Mouse (Mus musculus) naive thymus-derived CD4-positive, alpha-beta T cell, adult 2 months (primary cell): ENCODE data around the gene Cep104.
A peak's percentile ranks its signal among the peaks of the same experiment; 100 is the strongest.

Experiments
- DNase-seq: peaks from one replicate; pipeline ENCODE4 v3.0.0-alpha.2; 2011; ENCODE audit warnings: low read depth

Gene Cep104

DNA sequence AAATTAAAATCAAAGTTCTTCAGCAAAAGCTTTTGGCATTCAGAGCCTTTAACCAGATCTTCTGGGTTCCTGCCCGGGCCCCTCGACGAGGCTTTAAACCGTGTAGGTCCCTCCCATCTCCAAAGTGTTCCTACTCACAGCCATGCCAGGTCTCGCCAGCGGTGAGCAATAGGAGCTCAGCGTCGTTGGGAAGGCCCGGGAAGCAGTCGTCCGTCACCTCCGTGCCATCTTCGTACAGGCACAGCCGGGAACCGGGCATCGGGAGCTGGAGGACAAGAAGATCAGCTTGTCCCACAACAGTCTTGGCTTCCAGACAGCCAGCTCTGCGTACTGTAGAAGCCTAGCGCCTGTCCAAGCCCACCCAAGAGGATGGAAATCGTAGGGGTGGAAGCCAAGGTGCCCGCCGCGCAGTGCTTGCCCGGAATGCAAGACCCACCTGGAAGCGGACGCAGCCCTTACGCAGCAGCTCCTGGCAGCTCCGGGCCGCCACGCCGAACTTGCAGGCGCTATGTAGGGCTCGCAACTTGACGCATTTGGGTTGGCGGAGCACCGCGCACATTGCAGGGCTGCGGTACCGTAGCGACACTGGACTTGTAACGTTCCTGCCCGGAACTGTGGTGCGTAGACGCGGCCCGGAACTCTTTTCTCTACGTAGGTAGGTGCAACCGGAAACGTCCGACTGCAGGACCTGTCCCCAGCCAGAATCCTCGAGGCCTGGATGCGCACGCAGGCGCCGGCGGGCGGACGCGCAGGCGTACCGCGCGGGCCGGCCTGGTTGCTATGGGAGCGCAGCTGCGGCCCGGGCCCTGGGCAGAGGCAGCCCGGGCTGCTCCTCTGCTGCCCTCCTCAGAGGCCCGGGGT is at the start of gene Cep104, which contains the start of gene Dffb:
Gene Cep104, plus strand, starts transcription at position 764 of the 861 bp plus-strand sequence.
Gene Dffb, minus strand, starts transcription at position 696 of the 861 bp plus-strand sequence.
- DNase-seq = peak; percentile 92

DNA sequence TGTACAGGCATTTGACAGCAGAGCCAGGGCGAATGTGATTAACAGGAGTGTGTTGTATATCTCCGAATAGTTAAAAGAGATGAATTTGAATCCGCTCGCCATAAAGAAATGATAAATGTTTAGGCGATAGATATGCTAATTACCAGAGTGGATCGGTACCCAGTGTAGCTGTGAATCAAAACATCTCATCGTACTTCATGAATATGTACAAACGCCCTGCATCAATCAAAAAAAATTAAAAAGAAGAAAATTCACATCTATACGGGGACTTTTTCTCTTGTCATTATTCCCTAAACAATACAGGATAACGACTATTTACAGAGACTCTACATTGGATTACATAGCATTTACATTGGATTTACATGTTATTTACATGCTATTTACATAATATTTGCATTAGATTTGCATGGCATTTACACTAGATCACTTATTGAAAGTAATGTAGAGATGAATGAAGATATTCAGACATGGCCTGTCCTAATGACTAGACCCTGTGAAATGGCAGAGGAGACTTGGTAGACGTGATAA is 46.2 kb upstream of the Cep104 start:
- no peak for DNase-seq

DNA sequence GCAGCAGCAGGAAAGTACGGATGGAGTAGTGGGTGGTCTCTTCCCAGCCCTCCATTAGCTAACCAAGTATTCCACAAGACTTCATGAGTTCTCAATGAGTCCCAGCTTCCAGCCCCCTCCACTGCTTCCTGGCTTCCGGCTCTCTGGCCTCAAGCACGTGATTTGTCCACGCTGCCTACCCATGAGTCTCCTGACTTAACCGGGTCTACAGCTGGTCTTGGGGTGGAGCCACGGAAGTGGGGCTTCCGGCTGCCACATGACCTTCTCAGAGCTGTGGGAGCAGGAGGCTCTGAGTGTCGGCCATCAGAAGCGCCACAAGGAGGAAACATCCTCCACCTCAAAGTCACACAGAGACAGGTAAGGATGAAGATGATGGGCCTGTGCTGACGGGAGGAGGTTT is 45.6 kb upstream of the Cep104 start:
- DNase-seq = no peak

DNA sequence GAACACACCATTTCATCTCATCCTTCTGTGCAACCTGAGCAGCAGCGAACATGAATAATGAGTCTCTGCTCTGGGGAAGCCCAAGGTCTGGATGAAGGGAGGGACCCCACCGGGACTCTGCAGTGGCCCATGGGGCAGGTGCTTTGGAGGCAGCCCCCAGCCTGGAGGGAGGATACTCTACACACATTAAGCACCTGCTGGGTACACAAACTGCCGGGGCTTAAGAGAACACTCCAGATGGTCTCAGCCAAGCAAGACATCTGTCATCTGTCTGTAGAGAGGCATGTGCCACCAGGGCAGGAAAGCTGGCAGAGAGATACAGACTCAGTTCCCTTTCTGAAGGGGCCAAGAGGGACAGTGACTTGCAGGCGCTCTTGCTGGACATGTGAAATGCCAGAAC is 45.1 kb upstream of the Cep104 start:
- DNase-seq = no peak

DNA sequence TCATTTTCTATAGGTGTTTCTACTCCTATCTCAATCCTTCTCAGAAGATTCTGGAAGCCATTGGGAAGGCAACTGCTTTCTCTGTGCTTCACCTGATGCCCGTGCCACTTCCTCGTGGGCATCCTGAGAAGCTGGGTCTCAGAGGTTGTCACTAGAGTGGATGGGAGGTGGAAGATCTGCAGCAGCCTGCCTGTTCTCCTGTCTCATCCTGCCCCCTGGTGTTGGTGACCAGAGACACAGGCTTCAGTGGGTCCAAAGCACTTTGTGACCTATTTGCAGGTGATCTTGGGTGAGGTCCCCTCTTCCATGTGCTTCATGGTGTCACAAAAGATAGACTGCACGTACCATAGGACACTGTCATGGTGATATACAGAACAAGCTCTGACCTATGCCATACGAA is 31.8 kb upstream of the Cep104 start:
- no peak for DNase-seq

DNA sequence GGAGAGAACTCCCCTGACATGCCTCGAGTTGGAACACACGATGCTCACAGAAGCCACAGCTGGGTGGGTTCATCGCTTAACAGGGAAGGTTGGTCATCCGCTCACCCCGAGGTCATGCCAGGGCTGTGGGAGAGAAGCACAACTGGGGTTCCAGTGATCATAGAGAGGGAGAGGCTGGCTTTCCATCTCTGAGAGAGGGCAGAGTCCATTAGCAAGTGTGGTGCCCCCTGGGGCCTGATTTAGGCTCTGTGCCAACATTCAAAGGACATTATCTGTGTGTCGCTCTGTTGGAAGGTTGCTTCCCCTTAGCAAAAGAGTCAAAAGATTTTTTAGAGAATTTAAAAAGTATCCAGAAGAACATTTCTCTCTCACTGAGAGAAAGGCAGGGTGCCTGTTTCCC is 30.7 kb upstream of the Cep104 start:
- no peak for DNase-seq

DNA sequence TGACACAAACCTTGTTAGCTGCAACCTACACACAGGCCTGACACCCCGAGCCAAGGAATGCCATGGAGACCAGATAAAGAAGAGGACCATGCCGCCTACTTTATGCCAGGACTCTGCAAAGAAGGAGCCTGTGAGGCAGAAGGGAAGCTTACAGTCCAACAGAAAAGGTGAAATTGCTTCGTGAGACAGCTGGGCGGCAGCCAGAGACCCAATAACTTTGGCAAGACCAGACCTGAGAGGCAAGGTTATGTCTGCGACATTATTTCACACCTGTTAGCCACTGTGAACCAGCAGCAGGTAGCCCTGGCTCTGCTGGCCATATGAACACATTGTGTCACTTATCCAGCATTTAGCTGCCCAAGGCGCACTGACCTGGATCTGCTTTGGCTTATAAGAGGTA is 29.3 kb upstream of the Cep104 start:
- DNase-seq = no peak

DNA sequence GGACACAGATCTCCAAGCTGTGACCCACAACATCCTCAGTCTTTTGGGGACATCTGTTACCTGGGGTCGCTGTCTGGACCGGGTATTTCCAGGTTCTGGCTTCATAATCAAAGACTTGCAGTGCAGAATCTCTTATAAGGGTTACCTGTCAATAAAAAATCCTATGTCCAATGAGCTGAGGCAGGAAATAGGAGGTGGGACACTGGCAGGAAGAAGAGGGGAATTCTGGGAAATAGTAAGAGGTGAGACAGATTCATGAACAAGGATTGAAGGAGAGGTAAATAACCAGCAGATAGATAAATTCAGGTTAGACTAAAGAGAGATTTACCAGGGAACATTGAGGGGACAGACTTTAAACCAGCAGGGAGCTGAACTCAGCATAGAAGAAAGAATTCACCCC is 24.6 kb upstream of the Cep104 start:
- no peak for DNase-seq

DNA sequence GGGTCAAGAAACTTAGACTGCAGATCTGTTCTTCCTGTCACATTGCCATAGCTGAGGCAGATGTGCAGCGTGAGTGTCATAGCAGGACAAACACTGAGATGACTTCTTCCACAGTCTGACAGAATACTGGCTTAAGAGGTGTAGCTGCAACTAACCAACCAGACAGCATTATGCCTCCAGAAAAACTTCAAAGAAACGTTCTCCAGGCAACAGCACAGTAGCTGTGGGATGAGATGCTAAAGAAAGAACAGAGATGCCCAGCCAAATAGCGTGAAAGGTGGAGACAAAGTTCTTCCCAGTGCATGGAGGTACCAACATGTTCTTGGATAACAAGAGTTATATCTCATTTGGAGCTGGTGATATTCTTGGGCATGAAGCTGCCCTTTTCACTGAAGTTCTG is 23.8 kb upstream of the Cep104 start:
- no peak for DNase-seq

DNA sequence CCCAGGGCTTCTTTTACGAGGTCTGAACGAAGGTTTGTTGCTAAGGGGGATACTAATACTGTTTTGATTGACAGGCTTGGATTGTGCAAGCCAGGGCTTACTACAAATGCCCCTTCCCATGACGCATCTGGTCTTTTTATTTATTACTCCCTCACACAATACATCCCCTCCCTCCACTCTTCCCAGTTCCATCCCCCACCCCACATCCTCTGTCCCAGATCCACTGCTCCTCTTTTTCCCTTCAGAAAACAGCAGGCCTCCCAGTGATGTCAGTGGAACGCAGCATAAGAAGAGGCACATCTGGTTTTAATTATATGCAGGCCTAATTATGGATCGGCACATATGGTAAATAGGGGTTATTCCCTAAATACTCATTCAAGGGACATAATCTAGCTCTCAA is 23.3 kb upstream of the Cep104 start:
- DNase-seq = no peak

DNA sequence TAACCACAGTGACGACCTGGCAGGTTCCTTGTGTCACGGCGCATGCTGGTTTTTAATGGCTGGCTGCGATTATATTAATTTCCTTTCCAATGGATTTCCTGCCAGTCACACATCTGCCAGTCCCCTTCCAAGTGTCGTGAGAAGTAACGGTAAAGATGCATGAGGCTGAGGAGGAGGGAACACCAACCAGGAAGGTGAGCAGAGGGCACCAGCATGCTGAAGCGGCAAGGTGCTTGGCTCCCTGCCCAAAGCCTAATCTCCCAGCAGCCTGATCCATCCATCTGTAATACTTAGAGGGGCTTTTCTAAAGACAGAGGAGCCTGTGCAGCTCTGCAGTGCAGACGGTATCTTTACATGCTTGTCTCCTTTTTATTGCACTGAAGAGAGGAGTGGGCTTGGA is 19.3 kb upstream of the Cep104 start:
- no peak for DNase-seq

DNA sequence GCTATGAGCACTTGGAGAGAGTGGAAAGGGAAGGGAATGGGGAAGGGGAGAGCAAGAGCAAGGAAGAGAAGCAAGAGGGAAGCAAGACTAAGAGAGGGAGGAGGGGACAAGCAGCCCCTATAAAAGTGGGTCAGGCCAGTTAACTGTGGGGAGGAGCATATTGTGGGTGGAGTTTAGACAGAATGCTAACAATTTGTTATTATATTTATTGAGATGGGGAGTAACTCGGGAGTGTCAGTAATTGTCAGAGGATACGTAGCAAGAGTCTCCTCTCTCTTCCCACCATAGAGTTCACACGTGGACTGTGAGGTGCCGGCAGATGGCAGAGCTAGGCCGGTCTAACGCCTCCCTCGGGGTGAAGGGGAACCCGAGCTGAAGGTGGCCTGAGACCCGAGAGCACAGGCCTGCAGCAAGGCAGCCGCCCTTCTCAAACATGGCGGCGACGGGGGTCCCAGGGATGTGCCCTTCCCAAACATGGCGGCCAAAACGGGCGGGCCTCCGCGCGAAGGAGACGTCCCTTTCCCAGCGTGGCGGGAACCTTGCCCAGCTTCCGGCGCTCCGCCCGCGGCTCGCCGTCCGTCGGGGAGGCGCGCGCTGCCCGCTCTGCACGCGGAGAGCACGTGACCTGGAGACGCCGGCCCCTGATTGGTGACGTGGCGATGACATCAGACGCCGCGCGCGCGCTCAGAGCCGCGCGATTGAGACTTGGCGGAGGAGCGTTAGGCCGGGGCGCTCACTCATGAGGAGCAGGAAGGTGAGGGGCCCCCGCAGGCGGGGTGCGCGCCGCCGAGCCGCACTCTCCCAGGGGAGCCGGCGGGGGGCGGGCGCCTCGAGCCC is 18.2 kb upstream of the Cep104 start, which contains the start of gene A430005L14Rik:
Gene A430005L14Rik, plus strand, starts transcription at position 669 of the 837 bp plus-strand sequence.
- peak; percentile 96 for DNase-seq

DNA sequence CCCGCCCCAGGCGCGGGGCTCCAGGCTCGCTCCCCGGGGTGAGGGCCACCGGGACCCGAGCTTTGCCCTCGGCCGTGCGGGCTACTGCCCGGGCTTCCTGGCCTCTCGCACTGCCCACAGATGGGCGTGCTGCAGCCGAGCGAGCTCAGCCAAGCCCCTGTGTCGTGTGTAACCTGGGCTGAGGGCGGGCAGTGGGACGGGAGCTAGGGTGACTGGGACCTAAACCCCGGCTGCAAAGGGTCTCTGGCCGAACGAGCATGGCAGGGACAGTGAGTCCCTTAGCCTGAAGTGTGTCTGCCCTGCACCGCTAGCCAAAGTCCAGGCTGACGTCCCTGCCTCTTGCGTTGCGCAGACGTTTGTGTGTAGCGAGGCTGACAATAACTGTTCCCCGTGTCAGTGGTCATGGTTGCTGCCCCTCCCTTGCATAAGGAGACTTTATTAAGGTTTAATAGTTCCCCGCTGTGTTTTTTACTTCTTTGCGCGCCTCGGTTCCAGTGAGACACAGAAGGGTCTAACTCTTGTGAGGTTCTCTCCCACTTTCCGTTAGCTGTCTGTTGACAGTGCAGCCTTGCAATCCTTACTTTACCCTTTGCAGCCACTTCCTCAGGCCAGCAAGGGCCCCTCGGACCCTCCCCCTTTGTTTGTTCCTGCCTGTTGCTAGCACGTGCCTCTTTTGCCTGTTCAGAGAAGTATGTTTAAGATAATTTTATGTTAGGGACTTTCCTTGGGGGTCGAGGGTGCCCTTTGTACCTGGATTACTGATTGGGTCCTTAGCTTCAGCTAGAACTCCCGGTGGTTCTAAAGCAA is 17.3 kb upstream of the Cep104 start:
- no peak for DNase-seq

DNA sequence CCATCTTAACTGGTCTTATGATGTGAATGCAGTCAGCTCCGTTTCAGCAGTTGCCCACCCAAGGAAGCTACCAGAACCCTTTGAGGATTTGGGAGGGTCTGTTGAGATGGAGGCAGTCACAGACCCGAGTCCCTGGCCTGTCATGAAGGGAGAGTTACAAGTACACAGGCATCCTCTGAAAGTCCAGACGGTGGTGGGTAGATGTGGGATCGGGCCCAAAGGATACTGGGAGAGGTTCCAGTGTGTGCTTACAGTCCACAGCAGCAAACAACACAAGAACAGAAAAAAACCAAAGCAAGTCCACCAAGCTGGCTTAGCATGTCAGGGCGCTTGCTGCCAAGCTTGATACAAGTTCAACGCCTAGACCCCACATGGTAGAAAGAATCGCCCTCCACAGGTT is 12.4 kb upstream of the Cep104 start:
- DNase-seq = no peak

DNA sequence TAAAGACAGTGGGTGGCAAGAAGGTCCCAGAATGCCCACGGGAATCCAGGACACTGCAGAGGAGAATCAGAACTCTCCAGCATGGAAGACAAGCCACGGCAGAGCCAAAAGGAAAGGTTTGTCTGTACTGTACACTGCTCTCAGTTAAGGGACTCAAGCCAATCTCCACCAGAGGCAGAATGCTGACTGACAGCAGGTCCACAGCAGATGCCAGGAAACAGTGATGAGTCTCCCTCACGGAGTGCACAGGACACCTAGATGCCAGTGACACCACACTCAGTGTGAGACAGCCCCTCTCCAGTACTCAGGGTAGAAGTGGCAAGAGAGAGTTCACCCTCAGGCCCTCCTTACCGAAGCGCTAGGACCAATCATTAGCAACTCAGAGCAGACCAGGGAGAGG is 8.3 kb upstream of the Cep104 start:
- no peak for DNase-seq

DNA sequence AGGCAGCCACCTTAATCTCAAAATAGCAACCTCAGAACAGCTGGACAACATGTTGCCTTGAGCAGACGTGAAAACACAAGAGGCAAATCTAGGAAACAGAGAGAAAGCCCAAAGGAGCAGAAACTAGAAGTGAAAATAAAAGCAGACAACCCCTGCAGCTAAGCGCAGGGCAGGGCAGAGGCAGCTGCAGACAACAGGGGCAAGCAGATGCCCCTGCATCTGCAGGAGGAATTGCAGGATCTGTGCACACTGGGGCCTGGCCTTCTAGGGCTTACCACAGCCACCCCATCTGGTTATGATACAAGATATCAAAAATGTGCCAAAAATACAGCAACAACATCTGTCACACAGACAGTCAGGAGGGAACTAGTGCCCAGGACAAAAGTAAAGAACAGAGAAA is 7.4 kb upstream of the Cep104 start:
- no peak for DNase-seq

DNA sequence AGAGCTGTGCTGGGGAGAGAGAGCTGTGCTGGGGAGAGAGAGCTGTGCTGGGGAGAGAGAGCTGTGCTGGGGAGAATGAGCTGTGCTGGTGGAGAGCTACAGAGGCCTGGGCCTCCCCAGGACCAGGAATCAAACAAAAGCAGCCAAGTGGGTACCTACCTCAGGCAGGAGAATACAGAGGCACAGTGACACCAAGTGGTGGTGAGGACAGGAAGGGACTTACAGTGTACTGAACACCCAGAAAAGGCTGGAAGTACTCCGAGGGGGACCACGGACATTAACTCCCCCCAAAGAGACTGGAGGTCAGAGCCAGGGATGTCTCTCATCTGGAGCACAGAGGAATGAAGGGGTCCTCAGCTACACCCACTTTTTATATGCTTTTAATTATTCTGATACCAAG is 6.9 kb upstream of the Cep104 start:
- DNase-seq = no peak

DNA sequence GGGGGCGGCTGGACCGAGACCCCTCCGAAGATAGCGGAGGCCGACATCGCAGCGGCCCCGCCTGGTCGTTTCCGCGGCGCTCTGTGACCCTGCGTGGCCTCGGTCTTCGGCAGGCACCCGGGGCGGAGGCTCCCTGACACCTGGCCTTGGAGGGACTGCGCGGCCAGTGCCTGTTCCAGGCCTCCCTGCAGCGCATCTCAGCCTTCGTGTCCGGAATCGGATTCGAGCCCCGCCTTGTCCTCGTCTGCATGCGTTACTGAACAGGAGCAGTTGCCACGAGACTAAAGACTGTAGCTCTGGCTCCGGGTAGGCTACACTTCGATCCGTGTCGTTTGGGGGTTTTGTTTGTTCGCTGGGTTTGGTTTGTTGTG is 283 bp downstream of the Cep104 start:
- no peak for DNase-seq

DNA sequence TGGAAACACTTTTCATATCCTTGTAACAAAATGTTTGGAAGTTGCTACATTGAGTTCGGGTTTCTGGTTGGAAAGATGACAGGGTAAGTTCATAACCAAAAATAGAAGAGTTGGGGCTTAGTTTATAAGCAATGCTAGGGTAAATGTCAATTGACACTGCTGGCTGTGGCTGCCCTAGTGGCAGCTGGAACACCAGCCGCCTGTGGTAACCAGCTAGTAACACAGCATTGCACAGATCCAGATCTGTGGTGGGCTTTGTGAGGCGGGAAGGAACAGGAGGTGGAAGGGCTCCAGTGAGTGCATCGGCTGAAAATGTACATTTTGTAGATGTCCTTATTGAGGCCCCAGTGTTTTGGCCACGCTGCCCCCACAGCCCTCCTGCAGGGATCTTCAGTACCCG is 774 bp downstream of the Cep104 start:
- DNase-seq = peak; percentile 21

DNA sequence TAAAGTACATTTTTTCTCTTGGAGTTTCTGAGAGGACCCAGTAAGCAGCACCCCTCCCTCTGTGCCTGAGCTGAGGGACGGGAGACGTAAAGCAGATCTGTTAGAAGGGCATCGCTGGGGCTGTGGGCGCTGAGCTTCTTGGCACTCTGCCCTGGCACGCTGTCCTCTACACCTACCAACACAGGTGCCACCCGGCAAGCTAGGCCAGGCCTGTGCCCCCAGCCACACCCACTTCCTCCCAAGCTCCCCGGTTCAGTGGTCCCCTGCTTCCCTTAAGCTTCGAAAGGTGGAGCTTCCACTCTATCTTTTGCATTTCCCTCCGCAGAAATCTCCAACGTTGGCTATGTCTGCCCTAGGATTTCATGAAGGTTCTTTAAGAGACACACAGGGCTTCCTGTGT is 4.2 kb downstream of the Cep104 start:
- no peak for DNase-seq

DNA sequence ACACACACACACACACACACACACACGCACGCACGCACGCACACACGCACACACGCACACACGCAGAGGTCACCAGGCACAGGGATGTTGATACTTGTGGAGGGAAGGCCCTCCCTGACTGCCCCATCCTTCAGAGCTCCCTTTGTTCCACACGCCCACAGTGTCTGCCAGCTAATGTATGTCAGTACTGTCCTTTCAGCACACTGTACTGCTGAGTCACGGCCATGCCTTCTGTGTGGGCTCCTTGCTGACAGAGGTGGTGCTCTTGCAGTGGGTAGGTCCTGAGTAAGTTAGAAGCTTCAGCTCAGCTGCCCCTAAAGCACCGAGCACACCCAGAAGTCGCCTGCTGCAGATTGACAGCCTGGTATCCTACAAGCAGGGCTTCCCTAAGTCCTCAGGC is 5.5 kb downstream of the Cep104 start:
- no peak for DNase-seq

DNA sequence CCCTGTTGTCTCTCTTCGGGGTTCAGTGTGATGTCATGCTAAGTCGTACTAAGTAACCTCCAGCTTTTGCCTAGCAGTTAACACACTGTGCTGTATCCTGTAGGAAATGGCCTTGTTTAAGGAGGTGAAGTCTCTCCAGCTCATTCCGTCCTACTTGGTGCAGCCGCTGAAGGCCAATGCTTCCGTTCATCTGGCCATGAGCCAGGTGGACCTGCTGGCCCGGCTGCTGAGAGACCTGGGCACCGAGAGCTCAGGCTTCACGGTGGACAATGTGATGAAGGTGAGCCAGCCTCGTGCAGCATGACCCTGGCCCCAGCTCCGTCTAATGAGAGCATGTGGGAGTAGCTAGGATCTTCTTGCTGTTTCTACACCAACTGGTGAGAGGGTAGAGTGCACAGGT is 17.7 kb downstream of the Cep104 start:
- DNase-seq = no peak
